ENCODE assay signal across 18 mouse cellular contexts in the genomic region with DNA sequence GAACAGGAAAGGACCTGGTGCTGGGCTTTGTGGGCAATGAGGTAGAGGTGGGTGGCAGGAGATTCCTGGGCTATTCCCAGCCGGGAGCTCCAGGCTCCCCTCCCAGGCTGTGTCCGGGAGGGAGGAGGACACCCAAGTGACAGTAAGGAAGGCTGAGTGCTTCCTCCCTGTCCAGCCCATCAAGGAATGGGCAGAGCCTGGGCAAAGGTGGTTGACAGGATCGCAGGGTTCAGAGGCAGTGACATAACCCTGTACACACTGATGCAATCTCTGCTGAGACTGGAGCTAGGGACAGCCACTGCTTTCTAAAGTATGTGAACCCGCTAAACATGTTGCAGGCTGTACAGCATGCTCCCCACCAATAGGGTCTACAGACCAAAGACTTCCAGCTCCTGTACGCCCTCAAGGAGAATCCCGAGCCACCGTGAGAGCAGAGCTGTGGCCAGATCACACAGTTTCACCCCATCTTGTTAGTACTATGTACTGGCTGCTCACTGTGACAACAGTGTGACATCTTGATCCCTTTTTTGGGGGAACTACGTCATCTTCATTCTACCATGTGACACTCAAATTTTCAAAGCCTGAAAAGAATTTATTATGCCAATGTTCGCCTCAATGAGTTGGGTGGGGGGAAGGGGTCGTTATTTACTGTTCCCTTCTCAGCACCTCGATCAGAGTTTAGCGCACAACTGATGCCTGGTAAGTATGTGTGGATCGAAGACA. TPM values are rescaled to one million over a fixed set of nuclear protein-coding genes. Genes with fewer than 3 reads are reported as not detected.
DNase-seq lines count a peak whose midpoint lies in the region; ATAC-seq and TF ChIP-seq lines count a peak whose summit lies in the region.
"Had no signal": no experiment of that assay in that cellular context is flagged by ENCODE, and none has a peak within 500 bp of the region (broad histone marks: within the 10 kb centered on the region; RNA-seq: fewer than 3 reads in every experiment).

No protein-coding gene starts in this region.

- no peaks in the 10 kb centered on the region for H3K9me3 ChIP-seq in embryonic facial prominence, embryonic 12.5 days
- no peaks in the 10 kb centered on the region for H3K9me3 ChIP-seq in embryonic facial prominence, embryonic 10.5 days
- no peaks in the 10 kb centered on the region for H3K9me3 ChIP-seq in kidney, embryonic 16.5 days (ENCODE audit: low read length)
- no peaks in the 10 kb centered on the region for H3K9me3 ChIP-seq in limb, embryonic 15.5 days
- H3K9me3 ChIP-seq in liver, postnatal 0 days (ENCODE audit: low read length): no peaks in the 10 kb centered on the region
- no peaks in the 10 kb centered on the region for H3K9me3 ChIP-seq in midbrain, postnatal 0 days (ENCODE audit: low read length)
- H3K9me3 ChIP-seq: heart, embryonic 15.5 days; hindbrain, embryonic 12.5 days; intestine, embryonic 15.5 days; lung, embryonic 15.5 days had no signal

- H3K4me1 ChIP-seq in embryonic facial prominence, embryonic 12.5 days: peaks cover 25% of the 10 kb centered on the region
- H3K4me1 ChIP-seq in embryonic facial prominence, embryonic 10.5 days: peaks cover 48% of the 10 kb centered on the region
- H3K4me1 ChIP-seq in kidney, embryonic 16.5 days (ENCODE audit: insufficient read depth, low read length): peaks cover 8% of the 10 kb centered on the region
- H3K4me1 ChIP-seq in limb, embryonic 15.5 days: peaks cover 20% of the 10 kb centered on the region
- H3K4me1 ChIP-seq in liver, postnatal 0 days (ENCODE audit: insufficient read depth): peaks cover 8% of the 10 kb centered on the region; the same call in 1 of the 2 replicates
- H3K4me1 ChIP-seq in midbrain, postnatal 0 days (ENCODE audit: insufficient read depth, low read length): peaks cover 6% of the 10 kb centered on the region

- peak; percentile 41; the same call in 1 of the 2 replicates for TF ChIP-seq EP300 in liver, postnatal 0 days (IDR thresholded peaks at IDR 0.05; ENCODE audit: low read depth)

- TF ChIP-seq CTCF in liver, postnatal 0 days (IDR thresholded peaks at IDR 0.05; ENCODE audit: low read depth): no peak
- no peak for TF ChIP-seq CTCF in midbrain, postnatal 0 days (IDR thresholded peaks at IDR 0.05)

- WGBS in embryonic facial prominence, embryonic 12.5 days: 79% methylated on average over 13 of the region's 13 CpGs
- WGBS in embryonic facial prominence, embryonic 10.5 days: 87% methylated on average over 13 of the region's 13 CpGs
- 77% methylated on average over 13 of the region's 13 CpGs for WGBS in kidney, embryonic 16.5 days
- WGBS in limb, embryonic 15.5 days: 73% methylated on average over 13 of the region's 13 CpGs
- 68% methylated on average over 13 of the region's 13 CpGs for WGBS in liver, postnatal 0 days (ENCODE audit: insufficient replicate concordance)
- WGBS in midbrain, postnatal 0 days: 83% methylated on average over 13 of the region's 13 CpGs

- no peak overlapping the region for H3K9ac ChIP-seq in embryonic facial prominence, embryonic 12.5 days
- no peak overlapping the region for H3K9ac ChIP-seq in kidney, embryonic 16.5 days (replicated peaks; ENCODE audit: low read length)
- H3K9ac ChIP-seq in limb, embryonic 15.5 days: no peak overlapping the region
- H3K9ac ChIP-seq in liver, postnatal 0 days (replicated peaks): peak overlapping the region; percentile 51
- H3K9ac ChIP-seq in midbrain, postnatal 0 days (replicated peaks; ENCODE audit: low read length, poor library complexity, severe bottlenecking): no peak overlapping the region
- H3K9ac ChIP-seq: heart, embryonic 15.5 days; hindbrain, embryonic 12.5 days; intestine, embryonic 15.5 days; lung, embryonic 15.5 days had no signal

- ATAC-seq in embryonic facial prominence, embryonic 12.5 days (ENCODE audit: insufficient number of reproducible peaks, insufficient read depth, low FRiP score, low TSS enrichment): no peak
- no peak for ATAC-seq in kidney, embryonic 16.5 days (ENCODE audit: low FRiP score, low TSS enrichment)
- ATAC-seq in limb, embryonic 15.5 days (ENCODE audit: insufficient number of reproducible peaks, low FRiP score, low TSS enrichment, low read depth): no peak
- ATAC-seq in liver, postnatal 0 days: peak; percentile 88
- ATAC-seq in midbrain, postnatal 0 days (ENCODE audit: low FRiP score): no peak
- ATAC-seq: activated CD4-positive, CD25-positive, alpha-beta regulatory T cell, adult 4 months; intestine, embryonic 15.5 days had no signal

- DNase-seq in embryonic facial prominence, embryonic 10.5 days (ENCODE audit: low spot score): no peak
- DNase-seq in kidney, adult 8-10 months: peak; percentile 54
- DNase-seq in liver, postnatal 0 days: peak; percentile 51
- no peak for DNase-seq in lung, adult 18-20 months
- no peak for DNase-seq in midbrain, postnatal 0 days (ENCODE audit: low spot score)
- DNase-seq: adrenal gland, postnatal 36 days; cerebellum, adult 9-11 months; heart, adult 18-20 months; layer of hippocampus, adult 9-11 months; thymus, adult 2 months had no signal

- H3K27ac ChIP-seq in embryonic facial prominence, embryonic 12.5 days: peak overlapping the region; percentile 65
- no peak overlapping the region for H3K27ac ChIP-seq in embryonic facial prominence, embryonic 10.5 days (replicated peaks)
- no peak overlapping the region for H3K27ac ChIP-seq in kidney, embryonic 16.5 days (ENCODE audit: low read length)
- H3K27ac ChIP-seq in limb, embryonic 15.5 days: peak overlapping the region; percentile 3; the same call in 1 of the 2 replicates
- peak overlapping the region; percentile 76 for H3K27ac ChIP-seq in liver, postnatal 0 days (ENCODE audit: low read depth)
- no peak overlapping the region for H3K27ac ChIP-seq in midbrain, postnatal 0 days (ENCODE audit: low read depth, low read length)
- H3K27ac ChIP-seq: heart, embryonic 15.5 days; hindbrain, embryonic 12.5 days; intestine, embryonic 15.5 days; lung, embryonic 15.5 days had no signal

- H3K27me3 ChIP-seq in embryonic facial prominence, embryonic 12.5 days: peaks cover 33% of the 10 kb centered on the region
- H3K27me3 ChIP-seq in embryonic facial prominence, embryonic 10.5 days (replicated peaks; ENCODE audit: low read depth, poor library complexity, severe bottlenecking): peaks cover 58% of the 10 kb centered on the region
- peaks cover 20% of the 10 kb centered on the region for H3K27me3 ChIP-seq in kidney, embryonic 16.5 days (ENCODE audit: insufficient read depth, low read length)
- peaks cover 24% of the 10 kb centered on the region for H3K27me3 ChIP-seq in limb, embryonic 15.5 days
- H3K27me3 ChIP-seq in liver, postnatal 0 days (ENCODE audit: insufficient read depth, low read length): peaks cover 22% of the 10 kb centered on the region
- no peaks in the 10 kb centered on the region for H3K27me3 ChIP-seq in midbrain, postnatal 0 days (ENCODE audit: insufficient read depth, low read length)

- no peak overlapping the region for H3K4me2 ChIP-seq in embryonic facial prominence, embryonic 12.5 days (replicated peaks)
- no peak overlapping the region for H3K4me2 ChIP-seq in kidney, embryonic 16.5 days (replicated peaks; ENCODE audit: low read depth, low read length)
- no peak overlapping the region for H3K4me2 ChIP-seq in limb, embryonic 15.5 days
- peak overlapping the region; percentile 54 for H3K4me2 ChIP-seq in liver, postnatal 0 days (ENCODE audit: low read depth, low read length)
- no peak overlapping the region for H3K4me2 ChIP-seq in midbrain, postnatal 0 days (ENCODE audit: low read depth, low read length, poor library complexity, severe bottlenecking)
- H3K4me2 ChIP-seq: heart, embryonic 15.5 days; intestine, embryonic 15.5 days; lung, embryonic 15.5 days had no signal

- no peaks in the 10 kb centered on the region for H3K36me3 ChIP-seq in embryonic facial prominence, embryonic 12.5 days
- no peaks in the 10 kb centered on the region for H3K36me3 ChIP-seq in embryonic facial prominence, embryonic 10.5 days (replicated peaks)
- no peaks in the 10 kb centered on the region for H3K36me3 ChIP-seq in kidney, embryonic 16.5 days (ENCODE audit: insufficient read depth, low read length)
- H3K36me3 ChIP-seq in limb, embryonic 15.5 days: no peaks in the 10 kb centered on the region
- no peaks in the 10 kb centered on the region for H3K36me3 ChIP-seq in liver, postnatal 0 days (replicated peaks; ENCODE audit: insufficient read depth, low read length)
- H3K36me3 ChIP-seq in midbrain, postnatal 0 days (ENCODE audit: insufficient read depth, low read length): no peaks in the 10 kb centered on the region
- H3K36me3 ChIP-seq: heart, embryonic 15.5 days; hindbrain, embryonic 12.5 days; intestine, embryonic 15.5 days; lung, embryonic 15.5 days had no signal

- H3K4me3 ChIP-seq in embryonic facial prominence, embryonic 12.5 days: no peak overlapping the region
- no peak overlapping the region for H3K4me3 ChIP-seq in embryonic facial prominence, embryonic 10.5 days
- H3K4me3 ChIP-seq in kidney, embryonic 16.5 days (ENCODE audit: low read length): no peak overlapping the region
- H3K4me3 ChIP-seq in limb, embryonic 15.5 days: no peak overlapping the region
- no peak overlapping the region; the same call in 1 of the 2 replicates for H3K4me3 ChIP-seq in liver, postnatal 0 days (ENCODE audit: low read depth, low read length)
- no peak overlapping the region for H3K4me3 ChIP-seq in midbrain, postnatal 0 days (ENCODE audit: low read depth, low read length)
- H3K4me3 ChIP-seq: heart, embryonic 15.5 days; hindbrain, embryonic 12.5 days; intestine, embryonic 15.5 days; lung, embryonic 15.5 days had no signal

RNA-seq across cellular contexts. Expression of a gene that starts 1.8 kb away (rescaled TPM):
- polyA plus RNA-seq in embryonic facial prominence, embryonic 12.5 days (2016; fragmentation: Nextera tagmentation; extraction: Ambion mirVana): 23.0 and 23.7 TPM in 2 replicates
- polyA plus RNA-seq in embryonic facial prominence, embryonic 10.5 days (2016; fragmentation: Nextera tagmentation; extraction: Ambion mirVana): 12.9 and 18.7 TPM in 2 replicates
- polyA plus RNA-seq in kidney, embryonic 16.5 days (2015; fragmentation: Nextera tagmentation; extraction: Ambion mirVana): 19.2 and 19.3 TPM in 2 replicates
- 43.5 and 68.6 TPM in 2 replicates for polyA plus RNA-seq in limb, embryonic 15.5 days (2015; fragmentation: Nextera tagmentation; extraction: Ambion mirVana)
- polyA plus RNA-seq in liver, postnatal 0 days (2015; fragmentation: Nextera tagmentation; extraction: Ambion mirVana): 14.7 and 18.7 TPM in 2 replicates
- 14.3 and 17.9 TPM in 2 replicates for total RNA-seq in midbrain, postnatal 0 days (2014; rRNA removed)
- polyA plus RNA-seq in midbrain, postnatal 0 days (2015; fragmentation: Nextera tagmentation; extraction: Ambion mirVana): 16.1 and 19.1 TPM in 2 replicates

Comparison
In these comparisons a context has a peak if more than half of its experiments do, and no peak if none do; other contexts are left out.
1. H3K27ac ChIP-seq: peak in embryonic facial prominence, embryonic 12.5 days (single experiment), limb, embryonic 15.5 days (single experiment) and liver, postnatal 0 days (single experiment); none in embryonic facial prominence, embryonic 10.5 days (single experiment), kidney, embryonic 16.5 days (single experiment) and midbrain, postnatal 0 days (single experiment).
2. DNase-seq: peak in kidney, adult 8-10 months (2 of 2) and liver, postnatal 0 days (single experiment); none in embryonic facial prominence, embryonic 10.5 days (single experiment), lung, adult 18-20 months (0 of 2) and midbrain, postnatal 0 days (single experiment).